9 mouse cellular contexts compared by ENCODE assay signal in genomic region chr2:46442576-46442975, GRCm38 (mm10).
DNase-seq lines count a peak whose midpoint lies in the region; ATAC-seq lines count a peak whose summit lies in the region.
"Had no signal": no experiment of that assay in that cellular context is flagged by ENCODE, and none has a peak within 500 bp of the region (broad histone marks: within the 10 kb centered on the region; RNA-seq: fewer than 3 reads in every experiment).

No protein-coding gene starts in this region.

- H3K9me3 ChIP-seq in heart, embryonic 13.5 days: no peaks in the 10 kb centered on the region
- H3K9me3 ChIP-seq in limb, embryonic 15.5 days: no peaks in the 10 kb centered on the region
- H3K9me3 ChIP-seq in forebrain, embryonic 13.5 days (replicated peaks): no peaks in the 10 kb centered on the region
- H3K9me3 ChIP-seq: megakaryocyte, embryonic 14.5 days had no signal

- no peaks in the 10 kb centered on the region for H3K36me3 ChIP-seq in heart, embryonic 13.5 days
- no peaks in the 10 kb centered on the region for H3K36me3 ChIP-seq in limb, embryonic 15.5 days
- no peaks in the 10 kb centered on the region for H3K36me3 ChIP-seq in forebrain, embryonic 13.5 days (ENCODE audit: poor library complexity, severe bottlenecking)

- 0 out of 2 replicates have a peak overlapping the region, but pooled peaks have one; percentile 28 for H3K9ac ChIP-seq in heart, embryonic 13.5 days
- H3K9ac ChIP-seq in limb, embryonic 15.5 days: no peak overlapping the region
- H3K9ac ChIP-seq in forebrain, embryonic 13.5 days: no peak overlapping the region

- H3K4me3 ChIP-seq in heart, embryonic 13.5 days: no peak overlapping the region
- H3K4me3 ChIP-seq in limb, embryonic 15.5 days: no peak overlapping the region
- no peak overlapping the region for H3K4me3 ChIP-seq in forebrain, embryonic 13.5 days

- WGBS in heart, embryonic 13.5 days: 54% methylated on average over 6 of the region's 6 CpGs
- 26% methylated on average over 6 of the region's 6 CpGs for WGBS in limb, embryonic 15.5 days
- WGBS in forebrain, embryonic 13.5 days: 79% methylated on average over 6 of the region's 6 CpGs

- peak overlapping the region; percentile 81 for H3K27ac ChIP-seq in heart, embryonic 13.5 days (replicated peaks)
- peak overlapping the region; percentile 82 for H3K27ac ChIP-seq in limb, embryonic 15.5 days
- no peak overlapping the region for H3K27ac ChIP-seq in forebrain, embryonic 13.5 days

- no peaks in the 10 kb centered on the region for H3K27me3 ChIP-seq in heart, embryonic 13.5 days (replicated peaks)
- no peaks in the 10 kb centered on the region for H3K27me3 ChIP-seq in limb, embryonic 15.5 days
- 0 out of 2 replicates have a peak, but pooled peaks cover 2% of the 10 kb centered on the region for H3K27me3 ChIP-seq in forebrain, embryonic 13.5 days

- peak; percentile 21 for DNase-seq in adrenal gland, adult 8-10 months
- no peak for DNase-seq in adrenal gland, postnatal 4 days (ENCODE audit: low spot score in 2 of 2)
- peak; percentile 39 for DNase-seq in Muller cell, postnatal 12 days (ENCODE audit: inconsistent ontology term)
- DNase-seq in spleen, postnatal 10 days (ENCODE audit: low spot score in 2 of 2): no peak
- DNase-seq in ovary, adult 18-20 months (ENCODE audit: low spot score): no peak

- ATAC-seq in heart, embryonic 13.5 days (ENCODE audit: extremely low read depth, insufficient number of reproducible peaks, low FRiP score, low TSS enrichment): no peak
- no peak for ATAC-seq in limb, embryonic 15.5 days (ENCODE audit: insufficient number of reproducible peaks, low FRiP score, low TSS enrichment, low read depth)
- no peak for ATAC-seq in forebrain, embryonic 13.5 days

- H3K4me2 ChIP-seq in heart, embryonic 13.5 days: peak overlapping the region; percentile 48
- H3K4me2 ChIP-seq in limb, embryonic 15.5 days: no peak overlapping the region
- H3K4me2 ChIP-seq in forebrain, embryonic 13.5 days: no peak overlapping the region

- H3K4me1 ChIP-seq in heart, embryonic 13.5 days: peaks cover 26% of the 10 kb centered on the region
- H3K4me1 ChIP-seq in limb, embryonic 15.5 days: peaks cover 22% of the 10 kb centered on the region
- peaks cover 13% of the 10 kb centered on the region; the same call in 1 of the 2 replicates for H3K4me1 ChIP-seq in forebrain, embryonic 13.5 days

Comparison
In these comparisons a context has a peak if more than half of its experiments do, and no peak if none do; other contexts are left out.
1. DNase-seq: peak in adrenal gland, adult 8-10 months (single experiment) and Muller cell, postnatal 12 days (single experiment); none in adrenal gland, postnatal 4 days (0 of 2), spleen, postnatal 10 days (0 of 2) and ovary, adult 18-20 months (single experiment).